Mouse (Mus musculus) CH12.LX (cell line): ENCODE measurements around the gene Ankrd17. TPM values are rescaled to one million over a fixed set of nuclear protein-coding genes. Genes with fewer than 3 reads are reported as not detected.

Experiments used
- DNase-seq: peaks from one replicate; pipeline ENCODE4 v3.0.0-alpha.2; 2013; ENCODE audit errors: extremely low read depth
- H3K27ac ChIP-seq: 2 replicates; pipeline ENCODE4 v1.5.1; 2012; ENCODE audit warnings: low read depth, mild to moderate bottlenecking, control low read depth, moderate library complexity; ENCODE audit not compliant: insufficient read depth
- H3K27me3 ChIP-seq: replicated peaks from 2 replicates; pipeline ENCODE3; 2012; ENCODE audit warnings: inconsistent platforms
- H3K36me3 ChIP-seq, 2 experiments: replicated peaks in 1 of 2; 2 replicates each; pipeline versions ENCODE3 to v1.6.1; 2012; ENCODE audit warnings: inconsistent platforms in 1 of 2, low read length in 1 of 2, mild to moderate bottlenecking in 1 of 2, mixed read lengths in 1 of 2, moderate library complexity in 1 of 2; ENCODE audit not compliant: control insufficient read depth in 1 of 2, insufficient read depth in 1 of 2
- H3K4me1 ChIP-seq, 2 experiments: 2 replicates each; pipeline ENCODE4 v1.6.1; 2012; ENCODE audit warnings: inconsistent platforms in 1 of 2, moderate library complexity in 1 of 2; ENCODE audit not compliant: insufficient read depth in 2 of 2, control insufficient read depth in 1 of 2
- H3K4me2 ChIP-seq: 2 replicates; pipeline ENCODE4 v1.6.1; 2012; ENCODE audit warnings: low read depth, mild to moderate bottlenecking, control low read depth; ENCODE audit not compliant: poor library complexity, insufficient read depth, severe bottlenecking
- H3K4me3 ChIP-seq, 3 experiments: fragments of 150-350 bp in 1 of 3; sonication (generic) in 1 of 3; replicated peaks in 1 of 3; 2 replicates each; pipeline versions ENCODE3 to v1.5.1; 2011 to 2012; ENCODE audit warnings: low read depth in 2 of 3, low read length in 2 of 3, mild to moderate bottlenecking in 2 of 3, moderate library complexity in 2 of 3, control low read depth in 1 of 3, improper control_type of control experiment in 1 of 3, inconsistent platforms in 1 of 3, mixed read lengths in 1 of 3; ENCODE audit not compliant: poor library complexity in 1 of 3
- H3K79me2 ChIP-seq: replicated peaks from 2 replicates; pipeline ENCODE4 v1.6.1; 2012; ENCODE audit warnings: mild to moderate bottlenecking, moderate library complexity; ENCODE audit not compliant: control insufficient read depth, poor library complexity, insufficient read depth, severe bottlenecking; ENCODE audit errors: extremely low read depth
- H3K9ac ChIP-seq: 2 replicates; pipeline ENCODE4 v1.6.1; 2012; ENCODE audit warnings: low read depth, mild to moderate bottlenecking, control low read depth, moderate library complexity; ENCODE audit not compliant: insufficient read depth
- H3K9me3 ChIP-seq: replicated peaks from 2 replicates; pipeline ENCODE3; 2012; ENCODE audit warnings: low read length, inconsistent platforms, mixed read lengths
- BHLHE40 ChIP-seq: IDR thresholded peaks from 2 replicates; pipeline ENCODE4 v1.6.1; 2011; ENCODE audit warnings: mild to moderate bottlenecking, low read depth, low read length, improper control_type of control experiment
- CHD1 ChIP-seq: IDR thresholded peaks from 2 replicates; pipeline ENCODE4 v1.6.1; 2012; ENCODE audit warnings: low read depth, low read length, improper control_type of control experiment, inconsistent platforms
- ELF1 ChIP-seq: IDR thresholded peaks from 2 replicates; pipeline ENCODE4 v1.6.1; 2014; ENCODE audit warnings: low read depth, mild to moderate bottlenecking, inconsistent platforms, low read length, improper control_type of control experiment
- EP300 ChIP-seq: IDR thresholded peaks from 2 replicates; pipeline ENCODE4 v1.6.1; 2011; ENCODE audit warnings: low read length, improper control_type of control experiment
- GABPA ChIP-seq: IDR thresholded peaks from 2 replicates; pipeline ENCODE4 v1.6.1; 2012; ENCODE audit warnings: low read depth, low read length, improper control_type of control experiment, inconsistent platforms; ENCODE audit not compliant: insufficient replicate concordance
- HCFC1 ChIP-seq: IDR thresholded peaks from 2 replicates; pipeline ENCODE4 v1.6.1; 2012; ENCODE audit warnings: low read depth, mild to moderate bottlenecking, inconsistent platforms, low read length, improper control_type of control experiment
- JUN ChIP-seq: IDR thresholded peaks from 2 replicates; pipeline ENCODE4 v1.6.1; 2011; ENCODE audit warnings: low read depth, mild to moderate bottlenecking, low read length, improper control_type of control experiment, moderate library complexity; ENCODE audit not compliant: insufficient read depth
- KAT2A ChIP-seq: IDR thresholded peaks from 2 replicates; pipeline ENCODE4 v1.6.1; 2012; ENCODE audit warnings: low read length, improper control_type of control experiment, inconsistent platforms; ENCODE audit not compliant: insufficient replicate concordance
- MAFK ChIP-seq: IDR thresholded peaks from 2 replicates; pipeline ENCODE4 v1.6.1; 2011; ENCODE audit warnings: low read length, improper control_type of control experiment; ENCODE audit not compliant: insufficient replicate concordance
- RCOR1 ChIP-seq: conservative IDR thresholded peaks from 2 replicates; pipeline ENCODE4 v1.6.1; 2012; ENCODE audit warnings: low read depth, mild to moderate bottlenecking, inconsistent platforms, low read length, improper control_type of control experiment
- SMC3 ChIP-seq: IDR thresholded peaks from 2 replicates; pipeline ENCODE4 v1.6.1; 2011; ENCODE audit warnings: low read depth, low read length, improper control_type of control experiment
- TBP ChIP-seq: conservative IDR thresholded peaks from 2 replicates; pipeline ENCODE4 v1.6.1; 2011; ENCODE audit warnings: low read depth, low read length, improper control_type of control experiment
- UBTF ChIP-seq: IDR thresholded peaks from 2 replicates; pipeline ENCODE4 v1.6.1; 2012; ENCODE audit warnings: low read depth, mild to moderate bottlenecking, inconsistent platforms, low read length, improper control_type of control experiment, moderate library complexity
- USF1 ChIP-seq: IDR thresholded peaks from 2 replicates; pipeline ENCODE4 v1.6.1; 2014; ENCODE audit warnings: low read depth, mild to moderate bottlenecking, inconsistent platforms, low read length, improper control_type of control experiment
- USF2 ChIP-seq: conservative IDR thresholded peaks from 2 replicates; pipeline ENCODE4 v1.6.1; 2011; ENCODE audit warnings: low read depth, low read length, improper control_type of control experiment
- ZC3H11A ChIP-seq: IDR thresholded peaks from 2 replicates; pipeline ENCODE4 v1.6.1; 2012; ENCODE audit warnings: low read depth, mild to moderate bottlenecking, inconsistent platforms, low read length, improper control_type of control experiment
- dilution Hi-C: fragments of 300-500 bp; cut with MboI; formaldehyde crosslinking; loops from 2 replicates; pipeline ENCODE4 v1.14.3; 2020; ENCODE audit warnings: low sequenced_read_pairs; ENCODE audit not compliant: extremely low pct_unique_long_range_greater_than_20kb, extremely low pct_ligation_motif_present
- in situ Hi-C: fragments of 300-500 bp; cut with MboI; formaldehyde crosslinking; loops from 3 replicates; pipeline ENCODE4 v1.14.3; 2019; ENCODE audit warnings: low sequenced_read_pairs, low pct_ligation_motif_present, low pct_unique_long_range_greater_than_20kb, mixed read lengths
- polyA plus RNA-seq: library from polyadenylated mRNA; unstranded; fragments of >175 nt; gene quantifications from 2 replicates; pipeline ENCODE4 v1.2.1, GENCODE M21; 2012; ENCODE audit warnings: low read depth; ENCODE audit not compliant: insufficient read length
- total RNA-seq, 2 experiments: library from RNA; depleted of rRNA; stranded (reverse); fragments of 300-350 nt in 1 of 2; fragments of >200 nt in 1 of 2; gene quantifications; 2 replicates each; pipeline ENCODE4 v1.2.3; 2012 to 2014

The Ankrd17 gene
- total and polyA plus RNA-seq, 3 experiments, result 31.7 to 71.5 (median 36.3) TPM

GRCm38 (mm10) chr5:90373708-90374107 lies 7.3 kb upstream of the Ankrd17 start:
- no peaks in the 10 kb centered on the region for H3K27me3 ChIP-seq
- TF ChIP-seq USF2, result no peak
- no peak for TF ChIP-seq GABPA
- TF ChIP-seq SMC3, result no peak
- TF ChIP-seq MAFK, result no peak
- TF ChIP-seq ELF1, result no peak
- H3K4me3 ChIP-seq, result no peak overlapping the region
- H3K4me1 ChIP-seq, result no peaks in the 10 kb centered on the region
- no peak overlapping the region for H3K9ac ChIP-seq
- H3K36me3 ChIP-seq, result no peaks in the 10 kb centered on the region
- DNase-seq, result no peak
- dilution Hi-C loops (no loop called here), in situ Hi-C loops (no loop called here)
- H3K79me2 ChIP-seq, result no peaks in the 10 kb centered on the region
- H3K27ac ChIP-seq, result no peak overlapping the region
- H3K9me3 ChIP-seq, result peaks cover 5% of the 10 kb centered on the region
- H3K4me2 ChIP-seq, result no peak overlapping the region

GRCm38 (mm10) chr5:90370401-90370800 lies 4.0 kb upstream of the Ankrd17 start:
- no peak overlapping the region for H3K27ac ChIP-seq
- H3K4me1 ChIP-seq, result peaks cover 0 to 7% of the 10 kb centered on the region in 2 experiments; a peak in 2 of 4 replicates
- dilution Hi-C loops, result no loop called here
- in situ Hi-C loops, result no loop called here
- H3K9ac ChIP-seq, result no peak overlapping the region
- H3K36me3 ChIP-seq, result peaks cover 0 to 3% of the 10 kb centered on the region in 2 experiments
- DNase-seq, result no peak
- no peaks in the 10 kb centered on the region for H3K27me3 ChIP-seq
- TF ChIP-seq BHLHE40 (no peak), KAT2A (no peak), TBP (no peak)
- H3K4me2 ChIP-seq, result no peak overlapping the region
- H3K4me3 ChIP-seq, result no peak overlapping the region
- H3K9me3 ChIP-seq, result peaks cover 5% of the 10 kb centered on the region
- peaks cover 10% of the 10 kb centered on the region for H3K79me2 ChIP-seq

- peak within 1 kb of the TSS; percentile 85 for H3K9ac ChIP-seq
- peak; percentile 11 for DNase-seq
- TF ChIP-seq ELF1, result no peak
- no peak for TF ChIP-seq RCOR1
- TF ChIP-seq UBTF, result no peak
- no peak for TF ChIP-seq HCFC1
- no peak for TF ChIP-seq JUN
- peak; percentile 51; the same call in 1 of the 2 replicates for TF ChIP-seq CHD1
- no peak for TF ChIP-seq ZC3H11A
- TF ChIP-seq USF1, result no peak
- no peak for TF ChIP-seq EP300
- H3K4me2 ChIP-seq, result peak within 1 kb of the TSS; percentile 82
- in situ Hi-C loops, result loop anchor here (10.0 kb wide), 1 partner anchor 142 kb away; the partner anchor contains the start of gene Cox18
- H3K9me3 ChIP-seq, result peaks cover 5% of the 10 kb centered on the region
- H3K27ac ChIP-seq, result peak within 1 kb of the TSS; percentile 78
- H3K27me3 ChIP-seq, result no peaks in the 10 kb centered on the region
- peaks cover 0 to 14% of the 10 kb centered on the region in 2 experiments for H3K36me3 ChIP-seq
- peak within 1 kb of the TSS; percentile 98 to 100 (median 99) for H3K4me3 ChIP-seq
- dilution Hi-C loops, result no loop called here
- H3K79me2 ChIP-seq, result peaks cover 41% of the 10 kb centered on the region
- peaks cover 0 to 27% of the 10 kb centered on the region in 2 experiments; a peak in 2 of 4 replicates for H3K4me1 ChIP-seq
These were observed 608 bp upstream of the Ankrd17 start, which contains the start of gene Gm9958 for GRCm38 (mm10) chr5:90367067-90367303. Gene Gm9958, plus strand, starts transcription at chr5:90367204.
